Mouse (Mus musculus): Measurements from ENCODE around the gene Lzic.

DNA sequence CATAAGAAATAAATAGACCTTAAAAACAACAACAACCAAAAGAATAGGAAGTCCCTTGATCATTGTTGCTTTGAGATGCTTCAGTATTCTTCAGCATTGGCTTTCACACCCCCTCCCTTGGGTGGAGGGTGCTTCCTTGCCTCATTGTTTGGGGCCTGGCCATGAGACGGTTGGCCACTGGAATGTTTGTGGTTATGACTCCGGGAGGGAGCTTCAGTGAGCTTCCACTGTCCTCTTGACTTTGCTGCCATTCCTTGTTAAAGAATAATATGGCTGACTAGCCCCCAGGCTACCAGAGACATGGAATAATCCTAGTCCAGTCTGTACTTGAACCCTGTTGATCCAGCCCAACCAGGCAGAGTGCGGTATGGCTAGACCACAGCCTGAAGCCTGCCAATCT lies 21.9 kb downstream of the Lzic start:
- no peak for TF ChIP-seq GATA1 (IDR thresholded peaks at IDR 0.05; ENCODE audit: borderline replicate concordance, low read length)
- TF ChIP-seq FLI1 (IDR thresholded peaks at IDR 0.05; ENCODE audit: low read length) = no peak

Measured in megakaryocyte, embryonic 14.5 days (primary cell).